Mouse (Mus musculus): ENCODE data around the gene Maea.
"Not testable (repeated sequence)": the region's sequence is repeated elsewhere in the genome, so short reads cannot be mapped to it uniquely, and the experiment has no call there.

Maea gene

GRCm38 (mm10) chr5:33335273-33335976 is at the start of gene Maea:
TSS of gene Maea (plus strand) at chr5:33335509.
- peak; percentile 97 for DNase-seq (ENCODE audit: low read depth, low spot score)

GRCm38 (mm10) chr5:33293796-33294430 is 41.4 kb upstream of the Maea start:
- DNase-seq (ENCODE audit: low read depth, low spot score) = no peak

- peak; percentile 39 for DNase-seq (ENCODE audit: low read depth, low spot score)
Observed at GRCm38 (mm10) chr5:33297164-33297563, 38.1 kb upstream of the Maea start.

DNA sequence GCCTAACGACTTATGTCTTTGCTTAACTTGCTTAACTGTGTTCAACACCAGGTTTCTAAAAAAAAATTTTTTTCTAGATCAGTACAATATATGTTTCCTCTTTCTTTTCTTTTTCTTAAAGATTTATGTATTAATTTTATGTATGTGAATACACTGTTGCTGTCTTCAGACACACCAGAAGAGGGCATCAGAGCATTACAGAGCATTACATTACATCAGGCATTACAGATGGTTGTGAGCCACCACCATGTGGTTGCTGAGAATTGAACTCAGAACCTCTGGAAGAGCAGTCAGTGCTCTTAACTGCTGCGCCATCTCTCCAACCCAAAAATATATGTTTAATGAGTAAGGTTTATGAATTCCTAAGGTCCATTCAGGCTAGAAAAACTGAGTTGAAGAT is 33.5 kb upstream of the Maea start:
- DNase-seq (ENCODE audit: low read depth, low spot score) = no peak

GRCm38 (mm10) chr5:33310704-33311462 is 24.4 kb upstream of the Maea start:
- peak; percentile 96 for DNase-seq (ENCODE audit: low read depth, low spot score)

GRCm38 (mm10) chr5:33312192-33312591 is 23.1 kb upstream of the Maea start:
- DNase-seq (ENCODE audit: low read depth, low spot score) = no peak

DNA sequence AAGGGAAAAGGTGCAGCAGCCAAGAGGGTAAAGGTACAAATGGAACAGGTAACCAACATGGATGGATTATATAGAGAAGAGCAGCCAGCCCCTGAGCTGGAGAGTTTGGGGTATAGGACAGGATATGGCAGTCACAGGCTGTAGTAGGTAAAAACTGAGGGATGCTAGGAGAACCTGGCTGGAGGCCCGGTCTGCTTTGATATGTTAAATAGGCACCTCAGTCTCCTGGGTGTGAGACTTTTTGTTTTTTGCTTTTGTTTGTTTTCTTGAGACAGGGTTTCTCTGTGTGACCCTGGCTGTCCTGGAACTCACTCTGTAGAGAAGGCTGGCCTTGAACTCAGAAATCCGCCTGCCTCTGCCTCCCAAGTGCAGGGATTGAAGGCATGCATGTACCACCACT is 10.8 kb upstream of the Maea start:
- DNase-seq (ENCODE audit: low read depth, low spot score) = peak; percentile 61

DNA sequence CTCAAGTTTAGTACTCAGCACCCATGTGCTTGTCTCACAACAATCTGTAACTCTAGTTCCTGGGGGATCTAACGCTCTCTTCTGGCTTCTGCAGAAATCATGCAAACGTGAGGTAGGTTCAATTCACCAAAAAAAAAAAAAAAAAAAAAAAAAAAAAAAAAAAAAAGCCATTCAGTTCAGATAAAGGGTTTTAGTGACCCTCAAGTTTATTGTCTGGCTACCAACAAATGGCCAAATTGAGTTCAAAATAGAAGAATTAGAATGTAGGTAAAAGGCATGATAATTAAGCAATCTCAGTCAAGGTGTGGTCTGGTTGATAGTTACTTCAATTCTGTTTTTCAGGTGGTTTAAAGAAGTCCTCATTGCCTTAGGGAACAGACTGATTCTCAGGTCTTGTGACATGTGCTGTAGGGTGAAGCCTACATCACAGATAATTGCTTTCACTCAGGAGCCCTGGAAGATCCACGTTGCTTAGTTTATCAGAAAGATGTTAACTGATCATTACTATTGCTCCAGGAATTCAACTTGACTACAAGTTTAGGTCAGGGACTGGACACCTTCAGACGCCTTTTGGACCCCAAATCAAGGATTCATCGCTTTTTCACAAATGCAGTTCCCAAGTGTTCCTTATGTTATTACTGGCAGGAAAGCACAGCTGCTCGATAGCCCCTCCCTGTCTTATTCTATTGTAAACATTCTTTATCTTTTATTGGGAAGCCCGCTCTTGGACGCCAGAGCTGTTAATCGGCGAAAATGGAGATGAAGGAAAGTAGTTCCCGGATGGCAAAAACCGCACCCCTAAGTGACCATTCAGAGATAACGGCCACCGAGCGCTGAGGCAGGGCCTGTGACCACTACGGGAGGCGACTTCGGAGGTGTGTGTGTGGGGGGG is 682 bp upstream of the Maea start:
- DNase-seq (ENCODE audit: low read depth, low spot score) = no peak

- peak; percentile 64 for DNase-seq (ENCODE audit: low read depth, low spot score)
Observed at GRCm38 (mm10) chr5:33335977-33336360, 660 bp downstream of the Maea start.

DNA sequence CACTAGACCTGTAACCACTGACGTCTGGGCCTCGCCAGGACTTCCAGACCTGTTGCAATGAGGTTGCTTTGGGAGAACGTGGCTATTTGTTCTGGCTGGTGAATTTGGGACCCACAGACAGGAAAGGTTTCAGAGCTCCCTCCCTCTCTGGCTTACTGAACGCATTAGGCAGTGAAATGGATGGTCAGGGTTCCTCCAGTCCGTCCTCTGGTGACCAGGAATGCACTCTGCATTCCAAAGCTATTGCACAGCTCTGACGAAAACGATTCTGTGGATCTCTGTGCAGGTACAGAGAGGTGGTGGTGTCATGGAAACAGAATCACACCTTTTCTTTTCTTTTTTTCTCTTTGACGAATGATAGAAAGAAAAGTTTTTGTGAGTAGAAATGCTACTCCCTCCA is 1.9 kb downstream of the Maea start:
- no peak for DNase-seq (ENCODE audit: low read depth, low spot score)

DNA sequence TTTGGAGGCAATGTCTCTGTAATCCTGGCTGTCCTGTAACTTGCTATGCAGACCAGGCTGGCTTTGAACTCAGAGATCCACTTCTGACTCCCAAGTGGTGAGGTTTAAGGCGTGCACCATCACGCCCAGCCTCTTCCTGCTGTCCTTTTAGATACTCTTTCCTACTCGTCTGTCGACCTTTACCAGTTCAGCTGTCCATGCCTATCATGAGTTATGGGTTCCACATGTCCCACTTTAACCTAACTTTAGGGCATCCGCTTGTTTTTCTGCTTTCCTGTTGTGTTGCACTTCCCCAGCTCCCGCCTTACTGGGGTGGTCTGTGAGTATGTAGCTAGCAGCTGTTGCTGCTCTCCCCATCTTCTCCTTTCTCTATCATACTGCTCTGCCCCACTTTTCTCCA is 5.9 kb downstream of the Maea start:
- DNase-seq (ENCODE audit: low read depth, low spot score) = no peak

- not testable (repeated sequence) for DNase-seq (ENCODE audit: low read depth, low spot score)
Observed at GRCm38 (mm10) chr5:33342248-33342647, 6.9 kb downstream of the Maea start.

GRCm38 (mm10) chr5:33342821-33343220 is 7.5 kb downstream of the Maea start:
- no peak for DNase-seq (ENCODE audit: low read depth, low spot score)

DNA sequence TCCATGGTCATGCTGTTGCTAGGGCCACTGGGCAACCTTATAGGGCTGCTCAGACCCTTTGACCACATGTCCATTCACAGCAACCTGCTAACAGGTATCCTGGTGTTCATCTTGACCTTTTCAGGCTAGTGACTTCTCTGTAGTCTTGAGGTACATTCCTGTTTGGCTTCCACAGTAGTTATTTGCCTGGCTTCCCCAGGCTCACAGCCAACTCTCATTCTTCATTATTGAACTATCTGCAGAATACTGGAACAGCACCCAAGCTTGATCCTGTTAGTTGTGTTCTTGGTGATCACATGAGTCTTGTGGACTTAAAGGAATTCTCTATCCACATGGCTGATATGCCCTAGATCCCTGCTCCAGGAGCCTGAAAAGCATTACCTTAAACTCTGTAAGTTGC is 8.3 kb downstream of the Maea start:
- DNase-seq (ENCODE audit: low read depth, low spot score) = no peak

- no peak for DNase-seq (ENCODE audit: low read depth, low spot score)
Observed at GRCm38 (mm10) chr5:33344070-33344469, 8.8 kb downstream of the Maea start.

DNA sequence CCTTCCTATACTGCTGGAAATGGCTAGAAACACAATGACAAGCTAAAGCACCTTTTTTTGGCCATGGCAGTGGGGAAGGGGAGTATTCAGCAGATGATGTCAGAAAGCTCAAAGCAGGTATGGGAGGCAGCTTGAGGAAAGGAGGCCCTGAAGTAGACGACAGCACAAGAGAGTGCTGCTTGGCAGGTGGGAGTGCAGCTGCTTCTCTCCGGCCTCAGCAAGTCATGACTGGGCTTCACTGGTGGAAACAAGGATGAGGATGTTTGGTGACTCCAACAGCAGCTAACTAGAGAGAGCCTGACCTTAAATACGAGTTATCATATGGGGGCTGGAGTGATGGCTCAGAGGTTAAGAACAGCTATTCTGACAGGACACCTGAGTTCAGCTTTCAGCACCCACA is 12.3 kb downstream of the Maea start:
- peak; percentile 25 for DNase-seq (ENCODE audit: low read depth, low spot score)

DNA sequence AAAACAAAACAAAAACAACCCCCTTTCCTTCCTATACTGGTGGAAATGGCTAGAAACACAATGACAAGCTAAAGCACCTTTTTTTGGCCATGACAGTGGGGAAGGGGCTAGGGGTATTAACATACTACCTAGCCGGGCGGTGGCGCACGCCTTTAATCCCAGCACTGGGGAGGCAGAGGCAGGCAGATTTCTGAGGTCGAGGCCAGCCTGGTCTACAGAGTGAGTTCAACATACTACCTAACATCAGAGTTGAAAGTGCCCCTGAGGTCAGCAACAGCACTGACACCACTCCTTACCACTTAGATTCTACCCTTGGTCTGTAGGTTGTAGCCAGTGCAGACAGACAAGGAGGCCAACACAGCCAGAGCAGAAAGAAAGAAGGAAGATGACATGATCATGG is 13.9 kb downstream of the Maea start:
- no peak for DNase-seq (ENCODE audit: low read depth, low spot score)

DNA sequence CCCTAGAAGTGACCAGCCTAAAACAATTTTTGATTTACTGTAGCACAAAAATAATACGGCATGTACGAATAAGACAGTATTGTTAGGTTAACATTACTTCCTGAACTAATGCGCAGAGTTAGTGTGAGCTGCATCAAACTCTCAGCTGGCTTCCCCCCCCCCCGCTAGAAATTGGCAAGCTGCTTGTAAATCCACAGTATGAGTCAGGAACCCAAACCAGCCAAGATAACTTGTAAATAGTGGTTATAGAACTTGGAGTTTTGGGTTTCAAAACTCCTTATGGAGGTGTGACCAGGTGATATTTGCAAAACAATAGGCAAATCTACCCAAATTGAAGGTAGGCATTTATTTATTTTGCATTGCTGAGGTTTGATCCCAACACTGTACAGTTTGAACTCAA is 14.4 kb downstream of the Maea start:
- no peak for DNase-seq (ENCODE audit: low read depth, low spot score)

GRCm38 (mm10) chr5:33351556-33352272 is 16.4 kb downstream of the Maea start:
- DNase-seq (ENCODE audit: low read depth, low spot score) = no peak

DNA sequence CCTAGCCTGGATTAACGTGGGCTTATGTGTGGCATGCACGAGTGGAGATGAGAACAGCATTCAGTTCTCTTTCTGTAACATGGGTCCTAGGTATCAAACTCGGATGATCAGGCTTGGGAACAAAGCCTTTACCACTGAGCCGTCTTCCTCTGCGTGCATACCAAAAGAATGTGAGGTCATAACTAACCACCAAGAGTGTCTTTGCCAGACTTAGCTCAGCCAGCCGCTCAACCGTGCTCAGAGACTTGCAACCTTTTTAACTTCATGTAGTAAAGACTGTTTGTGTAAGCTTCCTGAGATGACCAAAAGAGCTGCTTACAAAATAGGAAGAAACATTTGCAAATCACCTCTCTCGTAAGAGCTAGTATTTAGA is 16.9 kb downstream of the Maea start:
- DNase-seq (ENCODE audit: low read depth, low spot score) = no peak

- DNase-seq (ENCODE audit: low read depth, low spot score) = no peak
Observed at GRCm38 (mm10) chr5:33353011-33353410, 17.7 kb downstream of the Maea start.

All from ES-CJ7 (cell line).